Mouse (Mus musculus) lung, adult 2 months (tissue): ENCODE results near the gene Itpk1.

Experiments
- CTCF ChIP-seq: fragments of 200-500 bp; IDR thresholded peaks from 2 replicates; pipeline ENCODE4 v1.5.1; 2011; ENCODE audit warnings: mild to moderate bottlenecking, low read length, control low read depth; ENCODE audit not compliant: insufficient read depth
- POLR2A ChIP-seq: fragments of 200-500 bp; IDR thresholded peaks from 2 replicates; pipeline ENCODE4 v1.6.1; 2011; ENCODE audit warnings: low read depth, mild to moderate bottlenecking, control low read depth, low read length, borderline replicate concordance; ENCODE audit errors: extremely low read depth

DNA sequence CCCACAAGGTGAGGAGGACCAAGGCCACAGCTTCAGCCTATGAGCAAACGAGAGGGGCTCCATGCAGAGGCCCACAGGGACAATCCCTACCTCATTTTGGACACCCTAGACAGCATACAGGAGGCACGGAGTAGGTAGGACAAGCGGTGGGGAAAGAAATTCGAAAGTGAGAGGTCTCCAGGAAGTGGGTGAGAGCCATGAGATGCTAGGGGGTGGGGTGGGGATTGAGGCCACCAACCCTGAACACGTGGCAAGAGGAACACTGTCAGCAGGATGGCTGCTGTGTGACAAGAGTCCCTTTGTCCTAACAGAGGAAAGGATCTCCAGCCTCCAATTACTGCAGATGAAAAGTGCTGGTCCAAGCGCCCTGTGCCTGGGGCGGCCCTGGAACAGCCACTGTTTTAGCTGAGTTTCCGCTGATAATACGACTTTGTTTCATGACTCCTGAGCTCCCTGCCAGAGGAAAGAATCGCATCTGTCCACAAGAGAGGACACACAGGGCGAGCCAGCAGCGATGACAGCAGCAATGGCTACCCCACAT, 82.4 kb downstream of the Itpk1 start:
- no peak for TF ChIP-seq CTCF
- no peak for TF ChIP-seq POLR2A
